Mouse (Mus musculus) mouse embryonic stem cell (cell line): ENCODE results near the gene Trim21.

ENCODE experiments used
- in situ Hi-C, 2 experiments: fragments of 300-500 bp; cut with MboI; formaldehyde crosslinking; loops; 1 replicate in 1 of 2; 3 replicates in 1 of 2; pipeline ENCODE4 v1.14.3; 2019 to 2020; ENCODE audit warnings: low sequenced_read_pairs in 2 of 2, low pct_unique_long_range_greater_than_20kb in 1 of 2, mixed read lengths in 1 of 2; ENCODE audit not compliant: unreplicated experiment in 1 of 2

The Trim21 gene

DNA sequence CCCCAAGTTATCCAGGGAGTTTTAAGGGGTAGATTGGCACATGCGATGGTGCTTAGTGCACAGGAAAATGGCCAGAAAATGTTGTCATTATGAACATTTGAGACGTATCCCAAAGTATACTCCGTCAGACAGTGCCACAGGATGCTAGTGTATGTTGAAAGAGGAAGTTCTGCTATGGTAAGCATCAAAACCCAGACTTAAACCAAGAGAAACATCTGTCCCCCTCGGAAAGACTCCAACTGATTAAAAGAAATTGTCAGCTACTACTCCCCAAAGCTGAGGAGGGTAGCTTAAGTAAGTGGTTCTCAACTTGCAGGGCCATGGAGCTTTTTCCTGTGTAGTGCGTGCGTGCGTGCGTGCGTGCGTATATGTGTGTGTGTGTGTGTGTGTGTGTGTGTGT, 53.4 kb downstream of the Trim21 start:
- in situ Hi-C loops: loop anchor here (10.0 to 25.0 kb wide), 3 partner anchors 175 to 403 kb away; partner anchors contain the start of genes Olfr571 (in 2 of the 2), Olfr557 (in 1 of the 2), Olfr572 (in 1 of the 2) and Trim68 (in 1 of the 2)

DNA sequence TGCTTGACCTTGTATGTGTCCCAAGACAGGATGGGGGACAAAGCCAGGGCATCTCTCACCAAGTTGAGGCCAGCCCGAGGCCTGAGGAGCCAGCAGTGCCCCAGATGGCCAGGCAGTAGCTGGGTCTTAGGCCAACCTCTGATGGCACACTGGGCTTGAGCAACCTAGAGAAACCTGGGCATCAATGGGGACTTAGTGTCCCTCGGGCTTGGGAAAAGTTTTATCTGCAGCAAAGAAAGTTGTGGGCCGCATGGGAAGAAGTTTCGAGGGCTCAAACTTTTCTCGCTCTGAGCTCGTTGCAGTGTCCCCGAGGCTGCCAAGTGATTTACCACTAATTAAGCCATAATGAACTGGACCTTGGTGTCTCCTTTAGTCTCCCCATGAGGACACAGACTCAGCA, 55.6 kb downstream of the Trim21 start:
- in situ Hi-C loops: loop anchor here (10.0 to 25.0 kb wide), 4 partner anchors 175 to 405 kb away; partner anchors contain the start of genes Olfr571 (in 2 of the 2), Trim68 (in 2 of the 2), Olfr557 (in 1 of the 2) and Olfr572 (in 1 of the 2)

DNA sequence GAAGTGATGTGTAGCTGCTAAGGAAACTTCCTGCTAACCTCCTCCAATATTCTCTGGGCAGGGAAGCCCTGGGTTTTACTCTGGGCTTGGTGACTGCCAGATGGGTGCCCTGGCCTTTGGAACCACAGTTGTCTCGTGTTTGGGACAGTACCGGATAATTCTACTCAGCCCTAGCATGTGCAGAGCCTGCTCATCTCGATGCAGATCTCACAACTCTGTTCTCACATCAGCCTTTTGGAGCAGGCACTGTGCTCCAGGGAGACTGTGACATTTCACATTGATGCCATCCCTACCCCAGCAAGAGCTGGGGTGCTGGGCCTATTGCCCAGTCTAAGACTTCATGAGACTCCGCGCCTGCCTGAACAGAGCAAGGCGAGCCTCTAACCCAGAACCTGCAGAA, 56.6 kb downstream of the Trim21 start:
- in situ Hi-C loops: loop anchor here (10.0 to 25.0 kb wide), 3 partner anchors 176 to 404 kb away; partner anchors contain the start of genes Trim68 (in 2 of the 2), Olfr557 (in 1 of the 2), Olfr571 (in 1 of the 2) and Olfr572 (in 1 of the 2)

DNA sequence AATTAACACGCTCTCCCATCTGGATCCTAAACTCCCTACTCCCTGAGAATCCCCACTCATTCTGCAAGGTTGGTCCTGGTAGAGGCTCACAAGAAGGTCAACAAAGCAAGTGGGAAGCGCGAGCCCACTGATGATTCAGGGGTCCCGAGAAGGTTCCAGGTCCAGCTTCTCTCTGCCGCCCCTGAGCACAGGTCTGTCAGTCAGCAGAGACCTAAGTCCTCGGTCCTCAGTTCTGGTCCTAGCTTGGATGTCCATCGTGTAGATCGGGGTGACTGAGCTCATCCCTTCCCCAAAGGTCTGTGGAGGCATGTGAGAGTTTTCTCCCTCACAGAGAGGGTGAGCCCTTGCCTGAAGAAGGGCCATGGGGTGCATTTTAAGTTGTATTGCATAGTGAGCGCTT, 57.2 kb downstream of the Trim21 start:
- in situ Hi-C loops: loop anchor here (10.0 to 25.0 kb wide), 3 partner anchors 177 to 404 kb away; partner anchors contain the start of genes Trim68 (in 2 of the 2), Olfr557 (in 1 of the 2), Olfr571 (in 1 of the 2) and Olfr572 (in 1 of the 2)
